Mouse (Mus musculus) cerebellum, adult 8-10 months (tissue): ENCODE data around the gene Aldh3a2.
"Not testable (repeated sequence)": the region's sequence is repeated elsewhere in the genome, so short reads cannot be mapped to it uniquely, and the experiment has no call there.

ENCODE experiments used
- DNase-seq: peaks from one replicate; pipeline ENCODE4 v3.0.0; 2022

The Aldh3a2 gene

GRCm38 (mm10) chr11:61208316-61208715, 58.9 kb downstream of the Aldh3a2 start:
- DNase-seq: no peak

GRCm38 (mm10) chr11:61207487-61208246, 59.6 kb downstream of the Aldh3a2 start, which contains the start of gene Aldh3a1:
TSS of gene Aldh3a1 (plus strand) at chr11:61207537.
- no peak for DNase-seq

GRCm38 (mm10) chr11:61206136-61206535, 61.1 kb downstream of the Aldh3a2 start:
- no peak for DNase-seq

GRCm38 (mm10) chr11:61205167-61205950, 61.9 kb downstream of the Aldh3a2 start:
- no peak for DNase-seq

- DNase-seq: no peak
These were observed 64.5 kb downstream of the Aldh3a2 start for GRCm38 (mm10) chr11:61202810-61203209.

GRCm38 (mm10) chr11:61202186-61202585, 65.1 kb downstream of the Aldh3a2 start:
- no peak for DNase-seq

GRCm38 (mm10) chr11:61199620-61200362, 67.5 kb downstream of the Aldh3a2 start:
- no peak for DNase-seq

GRCm38 (mm10) chr11:61197935-61198334, 69.3 kb downstream of the Aldh3a2 start:
- no peak for DNase-seq

- DNase-seq: no peak
These were observed 70.5 kb downstream of the Aldh3a2 start for GRCm38 (mm10) chr11:61196616-61197353.

GRCm38 (mm10) chr11:61193392-61193791, 73.9 kb downstream of the Aldh3a2 start:
- peak; percentile 87 for DNase-seq

GRCm38 (mm10) chr11:61192779-61193178, 74.5 kb downstream of the Aldh3a2 start:
- no peak for DNase-seq

- DNase-seq: not testable (repeated sequence)
These were observed 75.1 kb downstream of the Aldh3a2 start for GRCm38 (mm10) chr11:61192123-61192522.

- no peak for DNase-seq
These were observed 76.5 kb downstream of the Aldh3a2 start for GRCm38 (mm10) chr11:61190776-61191175.

GRCm38 (mm10) chr11:61183820-61184219, 83.4 kb downstream of the Aldh3a2 start:
- DNase-seq: no peak

- no peak for DNase-seq
These were observed 85.6 kb downstream of the Aldh3a2 start for GRCm38 (mm10) chr11:61181624-61182023.

- DNase-seq: no peak
These were observed 86.9 kb downstream of the Aldh3a2 start for GRCm38 (mm10) chr11:61180361-61180760.

- no peak for DNase-seq
These were observed 90.9 kb downstream of the Aldh3a2 start for GRCm38 (mm10) chr11:61176321-61176720.

GRCm38 (mm10) chr11:61175778-61176177, 91.5 kb downstream of the Aldh3a2 start:
- DNase-seq: no peak

GRCm38 (mm10) chr11:61174821-61175658, 92.2 kb downstream of the Aldh3a2 start, which contains the start of gene Usp22:
TSS of gene Usp22 (minus strand) at chr11:61175055.
- peak; percentile 99 for DNase-seq

GRCm38 (mm10) chr11:61174291-61174820, 92.9 kb downstream of the Aldh3a2 start:
- peak; percentile 57 for DNase-seq

- not testable (repeated sequence) for DNase-seq
These were observed 93.8 kb downstream of the Aldh3a2 start for GRCm38 (mm10) chr11:61173477-61173876.
